Mouse (Mus musculus) cerebellum, postnatal 36 days (tissue): ENCODE data around the gene Nudt22.

Source experiments
- DNase-seq, 2 experiments: peaks; one replicate each; pipeline ENCODE4 v3.0.0; 2021 to 2022; ENCODE audit warnings: mixed read lengths in 2 of 2

Nudt22 gene

GRCm38 (mm10) chr19:6947742-6948141 is 48.2 kb downstream of the Nudt22 start:
- no peak for DNase-seq

- no peak for DNase-seq
Observed at GRCm38 (mm10) chr19:6943709-6944108, 52.2 kb downstream of the Nudt22 start.
